Mouse (Mus musculus): Measurements from ENCODE around the gene Pnkd. TPM values are rescaled to one million over a fixed set of nuclear protein-coding genes. Genes with fewer than 3 reads are reported as not detected.
"Not testable (repeated sequence)": the region's sequence is repeated elsewhere in the genome, so short reads cannot be mapped to it uniquely, and the experiment has no call there.

Gene Pnkd
- polyA plus RNA-seq, 1 experiment from 2014 or later = 119 TPM

DNA sequence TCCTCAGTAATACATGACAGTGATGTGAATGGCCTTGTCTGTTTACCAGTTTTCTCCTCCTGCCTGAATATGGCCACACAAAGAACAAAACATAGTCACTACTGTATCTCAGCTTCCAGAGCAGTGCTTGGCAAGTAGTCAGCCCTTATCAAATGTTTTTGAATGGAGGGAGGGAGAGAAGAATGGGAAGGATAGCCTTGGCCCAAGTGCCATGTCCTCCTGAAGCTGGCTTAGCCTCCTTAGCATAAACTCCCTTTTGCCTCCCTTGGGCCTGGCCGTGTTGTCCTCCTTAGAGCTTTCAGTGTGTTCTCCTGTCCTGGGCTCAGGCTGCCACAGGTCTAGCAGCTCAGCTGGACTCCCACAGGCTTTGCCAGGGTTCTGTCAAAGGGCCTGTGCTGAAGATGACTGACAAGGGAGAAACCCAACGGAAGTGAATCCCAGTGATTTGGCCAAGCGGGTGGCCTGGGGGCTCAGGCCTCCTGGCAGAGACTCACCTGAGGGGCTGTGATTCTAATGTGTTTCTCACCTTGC is 52.6 kb downstream of the Pnkd start:
- no peak overlapping the region for H3K9ac ChIP-seq
- H3K4me1 ChIP-seq (replicated peaks) = peaks cover 14% of the 10 kb centered on the region
- no peak overlapping the region for H3K4me3 ChIP-seq
- ATAC-seq (ENCODE audit: low read depth) = no peak
- no peak overlapping the region for H3K27ac ChIP-seq (replicated peaks)
- H3K9me3 ChIP-seq = no peaks in the 10 kb centered on the region
- H3K4me2 ChIP-seq = no peak overlapping the region
- 86% methylated on average over 3 of the region's 3 CpGs for WGBS
- H3K36me3 ChIP-seq = no peaks in the 10 kb centered on the region; the same call in 1 of the 2 replicates
- H3K27me3 ChIP-seq = no peaks in the 10 kb centered on the region

GRCm38 (mm10) chr1:74338013-74338412 is 53.3 kb downstream of the Pnkd start:
- no peaks in the 10 kb centered on the region for H3K27me3 ChIP-seq
- H3K9me3 ChIP-seq = no peaks in the 10 kb centered on the region
- no peak for ATAC-seq (ENCODE audit: low read depth)
- H3K4me2 ChIP-seq = no peak overlapping the region
- 81% methylated on average over 5 of the region's 5 CpGs for WGBS
- H3K4me3 ChIP-seq = no peak overlapping the region
- no peaks in the 10 kb centered on the region; the same call in 1 of the 2 replicates for H3K36me3 ChIP-seq
- H3K9ac ChIP-seq = no peak overlapping the region
- H3K27ac ChIP-seq (replicated peaks) = no peak overlapping the region
- H3K4me1 ChIP-seq (replicated peaks) = peaks cover 12% of the 10 kb centered on the region

DNA sequence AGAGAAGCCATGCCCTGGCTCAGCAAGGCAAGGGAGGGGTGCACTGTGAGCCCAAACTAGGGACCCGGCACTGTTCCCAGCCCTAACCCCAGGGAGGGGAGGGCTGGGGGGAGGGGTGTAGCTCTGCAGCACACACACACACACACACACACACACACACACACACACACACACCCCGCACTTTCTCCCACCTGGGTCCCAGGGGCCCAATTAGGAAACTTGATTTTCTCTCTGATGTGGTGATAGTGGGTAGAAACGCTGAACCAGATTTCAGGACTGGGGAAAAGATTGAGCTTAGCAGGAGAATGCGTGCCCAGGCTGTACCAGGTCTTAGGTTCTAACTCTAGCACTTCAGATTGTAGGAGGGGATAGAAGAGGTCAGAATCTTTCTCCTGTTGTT is 53.9 kb downstream of the Pnkd start:
- Histone ChIP-seq H3K9ac (no peak overlapping the region), H3K9me3 (no peaks in the 10 kb centered on the region), H3K4me2 (no peak overlapping the region), H3K27me3 (no peaks in the 10 kb centered on the region), H3K27ac (replicated peaks) (no peak overlapping the region), H3K36me3 (no peaks in the 10 kb centered on the region; the same call in 1 of the 2 replicates), H3K4me1 (replicated peaks) (peaks cover 12% of the 10 kb centered on the region), H3K4me3 (no peak overlapping the region)
- 72% methylated on average over 4 of the region's 4 CpGs for WGBS
- no peak for ATAC-seq (ENCODE audit: low read depth)

GRCm38 (mm10) chr1:74339917-74340316 is 55.2 kb downstream of the Pnkd start:
- Histone ChIP-seq H3K36me3 (no peaks in the 10 kb centered on the region; the same call in 1 of the 2 replicates), H3K27ac (replicated peaks) (no peak overlapping the region), H3K4me2 (no peak overlapping the region), H3K9me3 (no peaks in the 10 kb centered on the region), H3K27me3 (no peaks in the 10 kb centered on the region), H3K4me3 (no peak overlapping the region), H3K4me1 (replicated peaks) (peaks cover 9% of the 10 kb centered on the region; the same call in 1 of the 2 replicates), H3K9ac (no peak overlapping the region)
- no peak for ATAC-seq (ENCODE audit: low read depth)
- WGBS = 92% methylated on average over 9 of the region's 9 CpGs

DNA sequence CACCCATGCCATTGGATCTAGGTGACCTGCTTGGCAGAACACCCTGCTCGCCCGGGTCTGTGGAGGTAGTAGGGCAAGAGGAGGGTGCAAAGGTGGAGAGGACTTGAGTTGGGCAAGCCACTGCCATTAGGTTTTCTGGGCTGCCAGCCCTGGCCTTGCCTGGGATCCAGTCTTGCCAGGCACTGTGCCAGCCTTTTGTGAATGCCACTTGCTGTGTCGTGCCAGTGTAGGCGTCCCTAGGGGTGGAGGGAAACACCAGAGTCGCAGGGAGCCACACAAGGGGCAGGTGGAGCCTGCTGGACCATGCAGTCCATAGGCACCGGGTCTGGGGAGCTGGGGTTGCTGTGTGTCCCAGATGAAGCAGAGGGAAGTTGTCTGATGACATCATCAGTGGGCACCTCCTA is 55.6 kb downstream of the Pnkd start:
- H3K27me3 ChIP-seq = no peaks in the 10 kb centered on the region
- ATAC-seq (ENCODE audit: low read depth) = no peak
- peaks cover 9% of the 10 kb centered on the region; the same call in 1 of the 2 replicates for H3K4me1 ChIP-seq (replicated peaks)
- no peak overlapping the region for H3K4me2 ChIP-seq
- no peaks in the 10 kb centered on the region for H3K9me3 ChIP-seq
- no peak overlapping the region for H3K9ac ChIP-seq
- no peak overlapping the region for H3K27ac ChIP-seq (replicated peaks)
- 93% methylated on average over 6 of the region's 6 CpGs for WGBS
- no peak overlapping the region for H3K4me3 ChIP-seq
- no peaks in the 10 kb centered on the region; the same call in 1 of the 2 replicates for H3K36me3 ChIP-seq

GRCm38 (mm10) chr1:74340992-74341391 is 56.3 kb downstream of the Pnkd start:
- not testable (repeated sequence) for H3K9ac ChIP-seq, H3K4me2 ChIP-seq

DNA sequence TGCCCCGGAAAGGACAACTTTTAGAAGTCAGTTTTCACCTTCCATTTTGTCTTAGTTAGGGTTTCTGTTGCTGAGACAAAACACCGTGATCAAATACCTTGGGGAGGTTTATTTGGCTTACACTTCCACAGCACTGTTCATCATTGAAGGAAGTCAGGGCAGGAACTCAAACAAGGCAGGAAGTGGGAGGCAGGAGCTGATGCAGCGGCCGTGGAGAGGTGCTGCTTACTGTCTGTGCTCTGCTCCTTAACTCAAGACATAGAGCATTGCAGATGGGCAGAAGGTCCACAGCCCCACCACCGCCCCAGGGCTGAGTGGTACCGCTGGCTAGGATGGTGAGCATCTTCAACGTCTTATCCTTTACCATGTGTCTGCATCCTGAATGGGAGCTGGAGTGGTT is 57.2 kb downstream of the Pnkd start:
- Histone ChIP-seq H3K27me3 (no peaks in the 10 kb centered on the region), H3K9me3 (no peaks in the 10 kb centered on the region), H3K27ac (replicated peaks) (no peak overlapping the region), H3K4me3 (no peak overlapping the region), H3K4me1 (replicated peaks) (peaks cover 9% of the 10 kb centered on the region; the same call in 1 of the 2 replicates), H3K9ac (no peak overlapping the region), H3K36me3 (no peaks in the 10 kb centered on the region; the same call in 1 of the 2 replicates), H3K4me2 (no peak overlapping the region)
- WGBS = 90% methylated on average over 7 of the region's 7 CpGs
- no peak for ATAC-seq (ENCODE audit: low read depth)

More at GRCm38 (mm10) chr1:74340992-74341391, 56.3 kb downstream of the Pnkd start:
- H3K27me3 ChIP-seq; H3K36me3 ChIP-seq; H3K4me3 ChIP-seq; ATAC-seq (ENCODE audit: low read depth); H3K4me1 ChIP-seq (replicated peaks); H3K27ac ChIP-seq (replicated peaks); H3K9me3 ChIP-seq: not testable (repeated sequence)
- WGBS = 91% methylated on average over 4 of the region's 4 CpGs

DNA sequence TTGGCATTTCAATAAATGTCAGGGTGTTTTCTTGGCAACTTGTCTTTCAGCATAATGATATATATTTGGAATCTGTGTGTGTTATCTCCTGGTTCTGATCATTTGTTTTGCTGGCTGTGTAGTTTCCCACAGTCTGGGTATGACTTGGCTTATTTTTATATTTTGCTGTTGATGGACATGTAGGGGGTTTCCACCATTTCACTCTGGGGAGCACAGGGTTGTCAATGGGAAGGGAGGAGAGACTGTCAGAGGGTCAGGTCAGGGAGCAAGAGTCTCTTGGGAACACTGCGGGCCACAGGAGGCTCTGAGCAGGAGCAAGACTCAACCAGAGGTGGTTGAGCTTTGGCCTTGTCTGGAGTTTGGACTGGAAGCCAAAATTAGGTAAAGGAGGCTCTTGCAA is 57.6 kb downstream of the Pnkd start:
- H3K36me3 ChIP-seq = peaks cover 1% of the 10 kb centered on the region; the same call in 1 of the 2 replicates
- H3K27me3 ChIP-seq = no peaks in the 10 kb centered on the region
- no peak overlapping the region for H3K4me3 ChIP-seq
- H3K9ac ChIP-seq = no peak overlapping the region
- H3K9me3 ChIP-seq = no peaks in the 10 kb centered on the region
- 100% methylated on average over 1 of the region's 1 CpGs for WGBS
- no peak overlapping the region for H3K4me2 ChIP-seq
- ATAC-seq (ENCODE audit: low read depth) = no peak
- peaks cover 9% of the 10 kb centered on the region; the same call in 1 of the 2 replicates for H3K4me1 ChIP-seq (replicated peaks)
- H3K27ac ChIP-seq (replicated peaks) = no peak overlapping the region

GRCm38 (mm10) chr1:74343161-74343560 is 58.4 kb downstream of the Pnkd start:
- WGBS = 53% methylated on average over 5 of the region's 5 CpGs

GRCm38 (mm10) chr1:74344163-74344916 is 59.6 kb downstream of the Pnkd start:
- ATAC-seq (ENCODE audit: low read depth) = no peak
- 79% methylated on average over 11 of the region's 11 CpGs for WGBS
- no peak overlapping the region for H3K4me2 ChIP-seq
- H3K4me3 ChIP-seq = no peak overlapping the region
- no peaks in the 10 kb centered on the region for H3K9me3 ChIP-seq
- peaks cover 9% of the 10 kb centered on the region; the same call in 1 of the 2 replicates for H3K4me1 ChIP-seq (replicated peaks)
- no peak overlapping the region for H3K9ac ChIP-seq
- H3K27me3 ChIP-seq = no peaks in the 10 kb centered on the region
- H3K27ac ChIP-seq (replicated peaks) = no peak overlapping the region
- peaks cover 14% of the 10 kb centered on the region for H3K36me3 ChIP-seq

More at GRCm38 (mm10) chr1:74343161-74343560, 58.4 kb downstream of the Pnkd start:
- no peaks in the 10 kb centered on the region for H3K9me3 ChIP-seq
- H3K27me3 ChIP-seq = no peaks in the 10 kb centered on the region
- H3K9ac ChIP-seq = peak overlapping the region; percentile 31; the same call in 1 of the 2 replicates
- H3K4me3 ChIP-seq = no peak overlapping the region
- peaks cover 9% of the 10 kb centered on the region; the same call in 1 of the 2 replicates for H3K4me1 ChIP-seq (replicated peaks)
- no peak overlapping the region for H3K27ac ChIP-seq (replicated peaks)
- H3K36me3 ChIP-seq = peaks cover 6% of the 10 kb centered on the region; the same call in 1 of the 2 replicates
- no peak for ATAC-seq (ENCODE audit: low read depth)
- H3K4me2 ChIP-seq = no peak overlapping the region

GRCm38 (mm10) chr1:74351185-74351769 is 66.5 kb downstream of the Pnkd start:
- 95% methylated on average over 13 of the region's 13 CpGs for WGBS

DNA sequence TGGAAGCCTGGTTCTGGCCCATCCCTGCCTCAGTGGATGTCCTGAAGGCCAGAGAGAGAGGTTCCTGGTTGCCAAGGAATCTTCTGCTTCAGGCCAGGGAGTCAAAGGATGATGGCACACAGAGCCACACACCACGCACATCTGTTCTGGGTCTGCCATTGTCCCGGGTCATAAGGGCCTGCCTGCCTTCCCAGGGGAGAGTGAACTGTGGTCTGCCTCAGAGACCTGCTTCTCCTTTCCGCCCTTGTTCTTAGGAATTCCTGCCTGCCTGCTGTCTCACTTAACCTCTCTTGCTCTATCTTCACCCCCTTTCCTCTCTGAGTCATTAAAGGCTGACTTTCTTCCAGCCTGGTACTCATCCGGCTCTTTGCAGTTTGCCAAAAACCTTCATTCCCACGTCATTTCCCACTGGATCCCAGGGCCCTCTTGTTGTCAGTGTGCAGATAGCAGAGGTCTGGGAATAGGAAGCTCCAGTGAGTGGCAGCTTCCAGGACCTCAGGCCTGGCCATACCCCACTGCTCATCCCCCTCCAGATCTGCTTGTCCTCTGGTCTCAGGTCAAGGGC is 67.9 kb downstream of the Pnkd start:
- H3K36me3 ChIP-seq = peaks cover 54% of the 10 kb centered on the region

More at GRCm38 (mm10) chr1:74351185-74351769, 66.5 kb downstream of the Pnkd start:
- Histone ChIP-seq H3K4me1 (replicated peaks) (no peaks in the 10 kb centered on the region), H3K4me2 (no peak overlapping the region), H3K4me3 (no peak overlapping the region), H3K27ac (replicated peaks) (no peak overlapping the region), H3K36me3 (peaks cover 58% of the 10 kb centered on the region), H3K27me3 (no peaks in the 10 kb centered on the region), H3K9ac (no peak overlapping the region), H3K9me3 (no peaks in the 10 kb centered on the region)
- no peak for ATAC-seq (ENCODE audit: low read depth)

More for the DNA sequence above, 67.9 kb downstream of the Pnkd start:
- Histone ChIP-seq H3K9me3 (no peaks in the 10 kb centered on the region), H3K9ac (no peak overlapping the region), H3K4me2 (no peak overlapping the region), H3K4me3 (no peak overlapping the region), H3K4me1 (replicated peaks) (no peaks in the 10 kb centered on the region), H3K27ac (replicated peaks) (no peak overlapping the region), H3K27me3 (no peaks in the 10 kb centered on the region)
- WGBS = 74% methylated on average over 5 of the region's 5 CpGs
- no peak for ATAC-seq (ENCODE audit: low read depth)
